Mouse (Mus musculus) A20 (cell line): ENCODE data around the gene Gabpb1.

ENCODE experiments used
- DNase-seq: peaks from one replicate; pipeline ENCODE4 v3.0.0-alpha.2; 2011; ENCODE audit warnings: low read depth, low spot score

Gabpb1 gene

DNA sequence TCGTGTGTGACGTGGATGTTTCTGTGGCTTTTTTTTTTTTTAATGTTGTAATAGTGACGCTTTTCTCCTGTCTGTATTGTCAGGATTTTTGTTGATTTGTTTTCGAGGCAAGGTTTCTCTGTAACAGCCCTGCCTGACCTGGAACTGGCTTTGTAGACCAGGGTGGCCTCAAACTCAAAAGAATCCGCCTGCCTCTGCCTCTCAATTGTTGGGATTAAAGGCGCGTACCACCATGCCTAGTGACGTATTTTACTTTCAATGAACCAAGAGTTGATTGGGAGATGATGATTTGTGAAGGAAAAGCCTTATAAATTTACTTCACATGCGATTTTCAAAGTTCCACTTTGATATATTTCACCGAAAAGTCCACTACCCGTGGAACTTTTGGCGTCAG lies at the start of gene Gabpb1:
Gene Gabpb1 (minus strand): TSS at position 216 of the 394 bp plus-strand sequence.
- DNase-seq = no peak

DNA sequence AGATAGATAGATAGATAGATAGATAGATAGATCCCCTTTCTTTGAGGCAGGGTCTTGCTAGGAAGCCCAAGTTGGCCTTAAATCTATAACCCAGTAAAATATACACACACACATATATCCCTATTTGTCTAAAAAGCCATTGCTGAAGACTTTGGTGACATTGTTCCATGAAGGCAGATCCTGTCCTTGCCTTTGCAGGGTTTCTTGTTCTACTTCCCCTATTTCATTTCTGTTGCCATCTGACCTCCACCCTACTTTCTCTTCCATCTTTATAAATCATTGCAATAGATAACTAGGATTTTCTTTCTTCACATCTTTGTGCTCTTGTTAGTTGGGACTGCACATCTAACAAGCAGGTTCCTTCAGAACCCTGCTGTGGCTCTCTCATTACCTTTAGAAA lies 36.8 kb upstream of the Gabpb1 start:
- peak; percentile 24 for DNase-seq

DNA sequence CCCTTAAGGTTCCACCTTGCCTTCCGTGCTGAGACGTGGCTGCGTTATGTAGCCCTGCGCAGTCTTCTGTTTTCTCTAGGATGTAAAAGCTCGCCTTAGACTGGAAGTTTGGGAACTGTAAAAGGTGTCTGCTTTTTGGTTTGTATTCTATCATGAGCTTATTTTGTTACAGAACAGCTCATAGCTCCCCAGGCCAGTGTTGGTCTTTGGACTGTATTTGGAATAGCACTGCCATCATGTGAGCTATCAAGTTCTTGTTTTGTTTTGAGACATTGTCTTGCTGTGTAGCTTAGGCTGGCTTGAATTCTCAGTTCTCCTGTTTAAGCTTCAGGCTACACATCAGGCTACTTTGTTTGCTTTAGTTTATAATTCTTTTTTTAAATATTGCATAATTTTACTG lies 36.4 kb upstream of the Gabpb1 start:
- peak; percentile 15 for DNase-seq

DNA sequence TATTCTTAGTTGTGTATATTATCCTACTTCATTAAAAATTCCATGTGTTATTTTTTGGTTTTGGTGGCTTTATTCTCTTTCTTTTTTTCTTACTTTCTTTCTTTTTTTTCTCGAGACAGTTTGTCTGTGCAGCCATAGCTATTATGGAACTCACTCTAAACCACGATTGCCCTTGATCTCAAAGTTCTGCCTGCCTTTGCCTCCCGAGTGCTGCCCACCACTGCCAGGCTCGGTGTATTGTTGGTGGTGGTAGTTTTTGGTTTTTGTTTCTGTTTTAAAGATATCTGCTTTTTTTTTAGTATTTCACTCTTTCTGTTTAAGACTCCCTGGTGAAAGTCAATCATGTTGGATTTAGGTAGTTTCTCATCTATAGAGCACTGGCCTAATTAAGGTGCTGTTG lies 32.2 kb upstream of the Gabpb1 start:
- peak; percentile 16 for DNase-seq

DNA sequence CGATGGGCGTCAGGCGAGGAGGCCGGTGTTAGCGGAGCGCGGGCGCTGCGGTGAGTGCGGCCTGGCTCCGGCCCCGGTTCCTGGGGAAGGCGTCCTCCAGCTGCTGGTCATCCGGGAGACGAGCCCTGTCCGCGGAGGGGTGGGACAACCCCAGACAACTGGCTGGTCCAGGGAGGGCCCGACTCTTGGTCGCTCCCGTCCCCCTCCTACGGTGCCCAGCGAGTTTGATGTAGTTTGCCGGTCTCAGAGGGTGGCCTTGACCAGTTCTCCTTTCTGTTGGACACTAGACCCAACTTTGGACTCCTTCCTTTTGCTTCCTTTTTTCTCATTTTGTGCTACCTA lies 31.3 kb upstream of the Gabpb1 start:
- DNase-seq = no peak

DNA sequence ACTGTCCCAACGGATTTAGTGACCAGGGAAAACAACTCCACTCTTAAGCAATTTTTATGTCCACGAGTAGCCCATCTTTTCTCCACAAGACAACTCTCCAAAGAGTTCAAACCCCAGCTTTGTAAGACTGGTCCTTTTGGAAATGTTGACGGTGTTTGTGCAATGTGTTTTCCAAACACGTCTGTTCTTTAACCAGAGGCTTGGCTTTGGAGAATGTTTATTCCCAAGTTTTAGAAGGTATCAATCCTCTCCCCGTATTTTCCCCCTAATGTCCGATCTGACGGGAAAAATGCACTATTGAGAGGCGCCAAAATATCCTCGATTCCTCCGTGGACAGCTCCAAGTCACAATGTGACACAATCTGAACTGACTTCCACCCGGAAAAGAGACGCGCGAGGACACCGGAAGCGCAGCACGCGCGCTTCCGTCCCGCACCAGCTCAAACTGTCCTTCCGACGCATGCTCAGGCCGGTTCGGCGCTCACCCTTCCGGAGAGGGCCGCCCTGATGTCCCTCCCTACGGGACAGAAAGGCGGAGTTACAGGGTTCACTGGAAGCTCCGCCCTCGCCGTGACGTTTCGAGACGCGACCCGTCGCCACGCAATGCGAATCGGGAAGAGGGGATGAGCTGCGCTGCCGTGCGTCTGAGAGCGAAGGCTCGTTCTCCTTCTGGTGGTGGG lies 30.8 kb upstream of the Gabpb1 start, which contains the start of gene Usp8:
Gene Usp8 (plus strand): TSS at position 570 of the 679 bp plus-strand sequence.
- peak; percentile 98 for DNase-seq

DNA sequence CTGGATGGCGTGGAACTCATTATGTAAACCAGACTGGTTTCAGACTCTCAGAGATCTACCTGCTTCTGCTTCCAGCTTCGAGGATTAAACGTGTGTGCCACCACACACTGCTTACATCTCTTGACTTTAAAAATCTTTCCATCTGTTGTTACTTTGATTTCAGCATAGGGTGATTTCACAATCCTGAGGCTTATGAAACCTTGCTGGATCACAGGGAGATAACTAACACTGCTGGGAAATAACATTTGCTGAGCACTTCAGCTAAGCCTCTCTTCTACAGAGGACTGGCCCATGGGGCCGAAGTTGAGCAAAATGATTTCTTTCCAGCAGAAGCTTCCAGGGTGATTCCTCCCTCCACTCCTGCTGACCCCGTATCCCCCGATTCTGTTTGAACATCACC lies 19.1 kb upstream of the Gabpb1 start:
- DNase-seq = no peak

DNA sequence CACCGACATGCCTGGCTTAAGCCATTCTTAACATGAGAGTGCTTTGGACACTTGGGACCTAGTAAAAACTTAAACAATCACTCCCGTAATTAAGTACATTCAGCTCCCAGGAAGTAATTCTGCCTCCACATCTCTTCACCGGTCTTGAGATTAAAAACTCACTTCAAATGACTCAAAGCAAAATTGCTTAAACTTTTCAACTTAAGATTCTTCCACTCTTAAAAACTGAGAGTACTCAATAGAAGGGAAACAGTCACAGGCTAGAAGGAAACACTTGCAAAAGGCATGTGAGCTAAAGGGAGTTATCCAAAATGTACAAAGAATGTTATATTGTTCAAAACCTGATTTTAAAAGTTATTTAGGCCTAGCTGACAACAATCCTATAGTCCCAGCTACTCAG lies 15.2 kb upstream of the Gabpb1 start:
- DNase-seq = no peak

DNA sequence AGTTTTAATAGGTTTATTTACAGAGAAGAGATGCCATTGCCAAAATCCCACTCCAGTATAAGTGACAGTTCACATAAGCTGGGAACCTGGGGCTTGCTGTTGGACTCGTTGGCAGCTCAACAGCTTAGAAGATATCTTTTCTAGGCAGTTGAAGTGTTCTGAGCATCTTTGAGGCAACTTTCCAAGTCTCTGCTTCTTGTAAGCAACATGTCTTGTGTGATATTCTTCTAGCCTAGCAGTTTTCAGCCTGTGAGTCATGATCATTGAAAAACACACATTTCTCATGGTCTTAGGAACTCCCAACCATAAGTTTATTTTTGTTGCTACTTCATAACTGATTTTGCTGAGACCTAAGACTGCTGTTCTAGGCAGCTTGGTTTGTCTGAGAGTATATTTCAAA lies 6.8 kb upstream of the Gabpb1 start:
- no peak for DNase-seq

DNA sequence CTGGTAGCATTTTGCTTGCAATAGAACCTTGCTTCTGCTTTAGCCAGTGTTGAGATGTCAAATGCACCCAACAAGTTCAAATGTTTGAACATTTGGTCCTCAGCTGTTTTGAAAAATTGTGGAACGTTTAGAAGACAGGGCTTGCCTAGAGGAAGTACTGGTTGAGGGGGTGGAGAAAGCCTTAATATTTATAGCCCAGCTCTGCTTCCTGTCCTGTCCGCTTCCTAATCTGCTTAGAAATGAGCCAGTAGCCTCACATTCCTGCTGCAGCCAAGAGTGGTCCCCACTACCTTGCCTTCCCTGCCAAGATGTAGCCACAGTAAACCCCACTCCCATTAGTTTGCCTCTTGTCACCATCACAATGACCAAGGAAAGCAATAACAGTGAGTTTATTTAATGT lies 6.2 kb upstream of the Gabpb1 start:
- DNase-seq = no peak

DNA sequence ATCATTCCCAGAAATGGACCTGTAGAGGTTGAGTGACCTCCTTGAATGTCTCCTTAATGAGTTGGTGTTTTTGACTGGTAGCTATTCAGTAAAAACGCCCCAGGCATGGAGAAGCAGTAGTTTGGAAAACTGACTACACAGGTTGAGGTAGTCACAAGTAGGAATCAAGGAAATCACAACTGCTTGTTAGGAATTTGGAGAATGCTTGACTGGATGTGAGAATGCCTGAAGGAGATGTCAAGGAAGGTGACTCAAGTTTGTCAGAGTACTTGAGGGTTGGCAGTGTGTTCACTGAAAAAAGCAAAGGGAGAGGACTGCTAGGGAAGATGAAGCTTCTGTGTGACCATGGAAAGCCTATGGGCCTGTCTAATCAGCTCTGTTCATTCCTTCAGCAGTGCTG lies 1.2 kb upstream of the Gabpb1 start:
- no peak for DNase-seq

DNA sequence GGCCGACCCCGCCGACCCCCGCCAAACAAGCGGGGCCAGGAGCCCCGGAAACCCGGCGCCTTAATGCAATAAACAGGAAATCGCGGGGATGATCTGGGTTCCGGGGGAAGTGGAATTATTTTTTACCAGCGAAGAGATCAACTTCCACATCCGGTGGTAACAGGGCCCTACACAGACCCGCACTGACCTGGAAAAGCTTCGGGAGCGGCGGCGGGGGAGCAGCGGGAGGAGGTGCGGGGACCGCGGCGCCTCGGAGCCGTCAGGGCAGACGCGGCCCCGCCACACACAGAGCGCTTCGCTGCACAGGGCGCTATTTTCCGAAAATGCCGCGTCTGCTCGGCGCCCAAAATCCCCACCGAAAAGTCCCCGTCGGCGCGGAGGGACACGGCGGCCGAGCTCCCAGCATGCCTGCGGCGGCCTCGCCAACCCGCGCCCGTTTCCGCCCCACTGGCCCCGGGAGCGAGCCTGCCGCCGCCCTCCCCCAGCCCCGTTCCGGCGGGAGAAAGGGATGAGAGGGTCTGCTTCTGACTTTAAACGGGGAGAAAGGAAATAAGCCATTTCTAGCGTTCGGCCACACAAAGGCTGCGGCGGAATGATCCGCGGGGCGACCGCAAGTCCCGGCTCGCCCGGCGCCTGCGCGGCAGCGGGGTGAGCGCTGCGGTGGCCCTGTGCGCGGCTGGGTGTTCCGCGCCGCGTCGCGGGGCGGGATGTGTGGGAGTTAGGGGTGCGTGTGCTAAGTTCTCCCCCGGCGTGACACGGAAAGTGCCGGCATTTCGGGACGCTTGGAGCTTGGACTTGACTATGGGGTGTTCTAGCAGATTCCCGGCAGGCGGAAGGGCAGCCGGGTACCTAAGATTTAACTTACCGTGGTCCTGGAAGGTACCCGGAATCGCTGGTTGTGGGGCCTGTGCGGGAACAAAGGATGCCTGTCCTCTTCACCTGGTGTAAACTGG lies 692 bp downstream of the Gabpb1 start:
- DNase-seq = peak; percentile 99

DNA sequence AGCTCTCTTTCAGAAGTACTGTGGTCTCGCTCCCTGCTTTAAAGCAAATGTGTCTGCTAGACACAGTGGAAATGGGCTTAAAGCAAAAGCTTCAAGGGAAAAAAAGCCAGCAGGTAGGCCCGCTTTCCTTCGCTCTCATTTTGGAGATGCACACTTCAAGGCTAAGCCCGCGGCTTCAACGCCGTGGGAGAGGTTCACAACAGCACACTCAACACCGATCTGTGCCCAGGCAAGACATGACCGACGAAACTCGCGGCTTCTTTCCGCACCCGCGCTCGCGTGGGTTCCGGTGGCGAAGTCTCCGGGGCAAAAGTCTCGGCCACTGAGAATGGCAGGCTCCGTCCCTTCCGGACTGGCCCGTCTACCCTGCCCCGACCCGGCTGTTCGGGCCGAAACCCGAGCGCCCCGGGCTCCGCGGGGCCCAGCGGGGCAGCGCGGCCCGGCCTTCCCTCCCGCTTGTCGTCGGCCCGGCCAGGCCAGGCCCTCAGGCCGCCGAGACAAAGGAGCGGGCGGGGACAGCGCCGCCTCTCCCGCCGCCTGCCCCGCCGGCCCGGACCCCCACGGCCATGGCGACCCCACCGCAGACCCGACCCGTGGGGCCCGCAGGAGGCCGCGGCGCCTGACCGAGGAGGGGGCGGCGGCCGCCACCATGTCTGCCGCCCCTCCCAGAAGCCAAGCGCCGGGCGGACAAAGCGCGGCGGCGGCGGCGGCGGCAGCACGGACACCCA lies 1.5 kb downstream of the Gabpb1 start:
- DNase-seq = peak; percentile 80

DNA sequence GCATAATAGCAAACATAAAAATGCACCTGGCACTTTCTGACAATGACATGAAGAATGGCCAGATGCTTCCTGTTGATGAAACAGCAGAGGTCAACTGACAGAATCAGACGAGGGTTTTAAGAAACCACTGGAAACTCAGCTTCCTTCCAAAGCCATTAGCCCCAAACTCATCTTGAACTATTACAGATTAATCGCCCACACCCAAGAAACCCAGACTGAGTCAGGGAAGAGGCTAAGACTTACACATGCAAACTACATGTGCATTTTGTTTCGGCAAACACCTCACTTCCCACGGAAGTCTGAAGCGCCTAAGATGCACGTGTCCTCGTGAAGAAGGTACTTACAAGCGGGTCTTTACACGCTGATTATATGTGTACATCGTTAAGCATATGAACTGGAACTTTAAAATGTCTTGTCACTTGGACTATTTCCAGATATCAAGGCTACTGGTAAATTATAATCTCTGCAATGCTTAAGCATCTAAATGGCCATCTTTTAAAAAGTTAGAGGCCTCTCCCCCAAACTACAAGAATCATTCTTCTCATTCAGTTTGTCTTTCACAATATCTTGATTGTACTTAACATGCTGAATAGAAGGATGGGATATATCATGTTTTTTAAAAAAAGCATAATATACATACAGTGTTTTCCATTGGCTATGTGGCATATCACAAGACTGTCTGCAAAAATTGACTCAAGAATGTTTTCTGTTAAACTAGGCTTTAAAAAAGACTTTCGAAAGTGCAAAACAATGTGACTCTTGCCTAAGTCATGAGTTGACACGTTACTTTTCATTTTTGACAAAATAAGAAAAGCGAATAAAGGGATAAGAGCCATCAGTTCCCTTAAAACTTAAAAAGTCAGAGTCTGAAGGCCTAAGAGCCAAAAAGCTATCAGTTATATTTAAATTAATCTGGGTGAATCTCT lies 2.6 kb downstream of the Gabpb1 start:
- DNase-seq = peak; percentile 86

DNA sequence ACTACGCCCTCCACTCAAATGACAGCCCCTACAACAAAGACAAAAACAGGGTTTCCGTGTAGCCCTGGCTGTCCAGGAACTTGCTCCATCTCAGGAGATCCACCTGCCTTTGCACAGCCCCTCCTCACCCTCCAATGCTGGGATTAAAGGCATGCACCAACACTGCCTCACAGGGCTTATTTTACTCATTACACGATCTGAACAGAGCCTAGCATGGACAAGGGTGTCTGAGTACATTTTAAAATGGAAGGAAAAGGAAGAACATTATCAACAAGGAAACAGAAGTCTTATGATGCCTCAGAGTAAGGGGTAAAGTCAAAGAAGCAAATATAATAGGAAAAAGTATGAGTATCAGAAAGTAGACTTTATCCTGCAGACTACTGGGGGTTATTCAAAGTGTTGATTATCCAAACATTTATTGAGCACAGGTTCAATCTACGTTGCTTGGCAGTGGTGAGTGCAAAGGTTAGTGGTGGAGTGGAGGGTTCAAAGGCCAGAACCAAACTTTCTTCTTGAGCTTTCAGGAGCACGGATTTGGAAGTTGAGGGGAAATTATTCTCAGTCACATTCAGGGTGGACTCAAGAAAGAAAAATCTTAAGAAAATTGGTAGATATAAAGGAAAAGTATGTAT lies 7.4 kb downstream of the Gabpb1 start:
- DNase-seq = no peak

DNA sequence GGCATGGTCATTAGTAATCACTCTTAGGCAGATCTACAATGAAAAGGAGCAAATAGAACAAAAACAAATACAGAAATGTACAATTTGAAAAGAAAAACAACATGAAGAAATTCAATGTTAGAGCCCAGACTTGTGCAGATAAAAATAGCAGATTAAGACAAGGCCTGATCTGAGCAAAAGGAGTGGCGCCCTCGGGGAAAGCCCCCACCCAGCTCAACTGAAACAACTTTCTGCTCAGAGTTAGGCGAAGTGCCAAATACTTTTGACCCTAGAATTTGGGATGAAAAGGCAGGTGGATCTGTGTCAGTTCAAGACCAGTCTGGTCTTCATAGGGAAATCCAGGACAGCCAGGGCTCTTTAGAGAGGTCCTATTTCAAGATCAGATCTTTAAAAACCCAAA lies 10.2 kb downstream of the Gabpb1 start:
- DNase-seq = no peak

DNA sequence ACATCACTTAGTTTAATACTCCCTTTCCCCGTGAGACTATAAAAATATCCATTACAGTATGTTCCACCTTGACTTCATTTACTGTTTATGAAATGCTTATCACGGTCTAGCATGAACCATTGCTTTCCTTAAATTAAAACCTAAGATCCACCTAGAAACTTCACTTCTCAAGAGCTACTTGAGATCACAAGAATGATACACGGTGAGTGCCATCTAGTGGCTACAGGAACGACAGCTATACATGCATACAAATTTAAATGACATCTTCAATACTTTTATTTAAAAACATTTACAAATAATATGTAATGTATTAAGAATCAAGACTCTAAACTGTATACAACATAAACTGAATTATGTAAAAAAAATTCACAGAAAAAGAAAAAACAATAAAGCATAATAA lies 12.7 kb downstream of the Gabpb1 start:
- DNase-seq = peak; percentile 66

DNA sequence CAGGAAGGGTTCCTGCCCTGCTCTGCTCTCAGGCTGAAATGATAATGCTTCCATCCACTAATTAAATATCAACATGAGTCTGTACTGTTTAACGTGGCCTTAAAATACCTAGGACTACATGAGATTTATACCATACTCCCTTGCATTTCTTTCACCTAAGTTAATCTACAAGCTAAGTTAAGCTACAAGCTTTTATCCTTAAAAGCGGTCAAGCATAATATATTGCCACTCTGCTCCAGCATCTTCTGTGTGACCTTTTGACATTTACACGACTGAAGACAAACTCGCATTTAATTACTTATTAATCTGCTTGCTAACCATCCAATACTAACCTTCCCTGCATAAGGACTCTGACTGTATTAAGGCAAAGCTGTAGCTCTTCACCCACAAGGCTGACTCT lies 23.2 kb downstream of the Gabpb1 start:
- DNase-seq = no peak

DNA sequence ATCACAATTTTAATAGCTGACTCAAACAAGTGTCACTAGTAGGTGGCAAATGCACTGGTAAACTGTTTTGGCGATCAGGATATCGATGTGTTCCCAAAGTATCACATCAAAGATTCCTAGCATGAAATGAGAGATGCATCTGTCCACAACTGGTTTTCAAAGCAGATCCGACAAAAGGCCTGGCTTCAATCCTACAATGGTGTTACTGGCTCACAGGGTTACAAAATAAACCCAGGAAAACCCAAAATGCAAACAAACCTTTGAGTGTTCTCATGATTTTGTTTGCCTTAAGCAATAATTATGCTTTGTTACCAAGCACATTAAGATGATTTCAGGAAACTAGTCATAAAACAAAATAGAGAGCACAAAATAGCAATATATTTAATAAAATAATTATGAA lies 28.4 kb downstream of the Gabpb1 start:
- no peak for DNase-seq

DNA sequence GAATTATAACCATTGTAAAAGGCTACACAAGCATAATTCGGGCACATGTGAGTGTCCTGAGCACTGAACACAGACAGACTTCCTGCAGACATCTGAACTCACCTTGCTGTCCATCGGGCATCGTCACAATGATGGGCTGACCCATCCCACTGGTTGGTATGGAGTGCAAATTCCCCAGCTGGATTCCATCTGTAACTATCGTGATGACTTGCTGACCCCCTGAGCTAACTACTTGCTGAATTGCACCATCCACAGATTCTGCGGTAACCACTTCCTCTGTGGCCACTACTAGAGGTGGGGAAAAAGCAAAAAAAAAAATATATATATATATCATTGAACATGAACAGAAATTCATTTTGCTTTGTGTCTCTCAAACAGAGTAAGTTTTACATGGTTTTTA lies 29.7 kb downstream of the Gabpb1 start:
- DNase-seq = no peak

DNA sequence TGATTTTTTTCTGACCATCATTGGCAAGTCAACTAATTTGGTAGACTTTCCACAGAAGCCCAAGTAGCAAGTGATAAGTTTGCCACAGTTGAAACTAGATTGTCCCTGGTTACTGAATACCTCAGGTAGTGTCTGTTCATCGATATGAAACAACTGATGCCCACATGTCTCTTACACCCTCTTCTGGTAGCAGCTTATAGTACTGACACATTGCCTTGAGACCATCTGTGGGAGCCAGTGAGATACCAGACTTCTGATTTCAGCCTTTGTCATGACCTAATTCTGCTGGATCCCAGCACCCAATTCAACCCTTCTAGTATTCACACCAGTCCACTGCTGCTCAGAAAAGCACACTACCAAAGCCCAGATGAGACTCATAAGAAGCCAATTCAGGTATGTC lies 31.4 kb downstream of the Gabpb1 start:
- no peak for DNase-seq
